Mouse (Mus musculus): ENCODE data around the gene Slco4c1. TPM values are rescaled to one million over a fixed set of nuclear protein-coding genes. Genes with fewer than 3 reads are reported as not detected.

Slco4c1 gene
- not detected in 2 replicates for polyA plus RNA-seq (2012; ENCODE audit: insufficient read depth, low replicate concordance)

GRCm38 (mm10) chr1:96871528-96872360 lies at the start of gene Slco4c1:
Gene Slco4c1 (minus strand): TSS chr1:96872171.
- H3K4me3 ChIP-seq (replicated peaks): peak within 1 kb of the TSS; percentile 89
- H3K36me3 ChIP-seq (replicated peaks; ENCODE audit: low read length): no peaks in the 10 kb centered on the region
- TF ChIP-seq FLI1 (IDR thresholded peaks at IDR 0.05; ENCODE audit: low read length): no peak
- no peak for TF ChIP-seq GATA1 (IDR thresholded peaks at IDR 0.05; ENCODE audit: borderline replicate concordance, low read length)
- peaks cover 10% of the 10 kb centered on the region for H3K4me1 ChIP-seq
- H3K27me3 ChIP-seq (replicated peaks): peaks cover 15% of the 10 kb centered on the region
- H3K9me3 ChIP-seq: no peaks in the 10 kb centered on the region

- Histone ChIP-seq H3K36me3 (replicated peaks; ENCODE audit: low read length) (no peaks in the 10 kb centered on the region), H3K4me1 (no peaks in the 10 kb centered on the region), H3K9me3 (no peaks in the 10 kb centered on the region), H3K4me3 (replicated peaks) (no peak overlapping the region), H3K27me3 (replicated peaks) (no peaks in the 10 kb centered on the region)
- TF ChIP-seq FLI1 (IDR thresholded peaks at IDR 0.05; ENCODE audit: low read length): no peak
- no peak for TF ChIP-seq GATA1 (IDR thresholded peaks at IDR 0.05; ENCODE audit: borderline replicate concordance, low read length)
These were observed 45.4 kb upstream of the Slco4c1 start for GRCm38 (mm10) chr1:96917333-96917732.

- peaks cover 4% of the 10 kb centered on the region; the same call in 1 of the 2 replicates for H3K9me3 ChIP-seq
- no peak overlapping the region for H3K4me3 ChIP-seq (replicated peaks)
- H3K36me3 ChIP-seq (replicated peaks; ENCODE audit: low read length): no peaks in the 10 kb centered on the region
- no peaks in the 10 kb centered on the region for H3K27me3 ChIP-seq (replicated peaks)
- no peak for TF ChIP-seq GATA1 (IDR thresholded peaks at IDR 0.05; ENCODE audit: borderline replicate concordance, low read length)
- no peak for TF ChIP-seq FLI1 (IDR thresholded peaks at IDR 0.05; ENCODE audit: low read length)
- H3K4me1 ChIP-seq: no peaks in the 10 kb centered on the region
These were observed 11.8 kb upstream of the Slco4c1 start for GRCm38 (mm10) chr1:96883788-96884187.

- TF ChIP-seq FLI1 (IDR thresholded peaks at IDR 0.05; ENCODE audit: low read length) (no peak), GATA1 (IDR thresholded peaks at IDR 0.05; ENCODE audit: borderline replicate concordance, low read length) (no peak)
- no peaks in the 10 kb centered on the region for H3K36me3 ChIP-seq (replicated peaks; ENCODE audit: low read length)
- H3K4me3 ChIP-seq (replicated peaks): no peak overlapping the region
- H3K27me3 ChIP-seq (replicated peaks): no peaks in the 10 kb centered on the region
- no peaks in the 10 kb centered on the region for H3K4me1 ChIP-seq
- no peaks in the 10 kb centered on the region for H3K9me3 ChIP-seq
These were observed 6.6 kb upstream of the Slco4c1 start for GRCm38 (mm10) chr1:96878572-96878971.

GRCm38 (mm10) chr1:96876076-96876475 lies 4.1 kb upstream of the Slco4c1 start:
- no peaks in the 10 kb centered on the region for H3K36me3 ChIP-seq (replicated peaks; ENCODE audit: low read length)
- H3K9me3 ChIP-seq: no peaks in the 10 kb centered on the region
- TF ChIP-seq GATA1 (IDR thresholded peaks at IDR 0.05; ENCODE audit: borderline replicate concordance, low read length) (no peak), FLI1 (IDR thresholded peaks at IDR 0.05; ENCODE audit: low read length) (no peak)
- H3K27me3 ChIP-seq (replicated peaks): peaks cover 13% of the 10 kb centered on the region
- peaks cover 10% of the 10 kb centered on the region for H3K4me1 ChIP-seq
- no peak overlapping the region for H3K4me3 ChIP-seq (replicated peaks)

GRCm38 (mm10) chr1:96874636-96875035 lies 2.7 kb upstream of the Slco4c1 start:
- Histone ChIP-seq H3K27me3 (replicated peaks) (peaks cover 15% of the 10 kb centered on the region), H3K9me3 (no peaks in the 10 kb centered on the region), H3K4me3 (replicated peaks) (no peak overlapping the region), H3K4me1 (peaks cover 10% of the 10 kb centered on the region), H3K36me3 (replicated peaks; ENCODE audit: low read length) (no peaks in the 10 kb centered on the region)
- no peak for TF ChIP-seq FLI1 (IDR thresholded peaks at IDR 0.05; ENCODE audit: low read length)
- TF ChIP-seq GATA1 (IDR thresholded peaks at IDR 0.05; ENCODE audit: borderline replicate concordance, low read length): no peak

- peak overlapping the region; percentile 89 for H3K4me3 ChIP-seq (replicated peaks)
- peaks cover 15% of the 10 kb centered on the region for H3K27me3 ChIP-seq (replicated peaks)
- H3K36me3 ChIP-seq (replicated peaks; ENCODE audit: low read length): no peaks in the 10 kb centered on the region
- H3K9me3 ChIP-seq: no peaks in the 10 kb centered on the region
- TF ChIP-seq GATA1 (IDR thresholded peaks at IDR 0.05; ENCODE audit: borderline replicate concordance, low read length) (no peak), FLI1 (IDR thresholded peaks at IDR 0.05; ENCODE audit: low read length) (no peak)
- peaks cover 10% of the 10 kb centered on the region for H3K4me1 ChIP-seq
These were observed 356 bp upstream of the Slco4c1 start for GRCm38 (mm10) chr1:96872361-96872693.

- Histone ChIP-seq H3K36me3 (replicated peaks; ENCODE audit: low read length) (no peaks in the 10 kb centered on the region), H3K9me3 (no peaks in the 10 kb centered on the region), H3K27me3 (replicated peaks) (peaks cover 15% of the 10 kb centered on the region), H3K4me3 (replicated peaks) (no peak overlapping the region), H3K4me1 (peaks cover 10% of the 10 kb centered on the region)
- TF ChIP-seq GATA1 (IDR thresholded peaks at IDR 0.05; ENCODE audit: borderline replicate concordance, low read length) (no peak), FLI1 (IDR thresholded peaks at IDR 0.05; ENCODE audit: low read length) (no peak)
These were observed 1.1 kb downstream of the Slco4c1 start for GRCm38 (mm10) chr1:96870764-96871307.

- Histone ChIP-seq H3K9me3 (no peaks in the 10 kb centered on the region), H3K4me3 (replicated peaks) (no peak overlapping the region), H3K36me3 (replicated peaks; ENCODE audit: low read length) (no peaks in the 10 kb centered on the region), H3K4me1 (peaks cover 10% of the 10 kb centered on the region), H3K27me3 (replicated peaks) (peaks cover 15% of the 10 kb centered on the region)
- TF ChIP-seq FLI1 (IDR thresholded peaks at IDR 0.05; ENCODE audit: low read length) (no peak), GATA1 (IDR thresholded peaks at IDR 0.05; ENCODE audit: borderline replicate concordance, low read length) (no peak)
These were observed 3.2 kb downstream of the Slco4c1 start for GRCm38 (mm10) chr1:96868722-96869121.

- Histone ChIP-seq H3K36me3 (replicated peaks; ENCODE audit: low read length) (no peaks in the 10 kb centered on the region), H3K4me1 (no peaks in the 10 kb centered on the region), H3K9me3 (no peaks in the 10 kb centered on the region), H3K4me3 (replicated peaks) (no peak overlapping the region), H3K27me3 (replicated peaks) (peaks cover 1% of the 10 kb centered on the region)
- TF ChIP-seq FLI1 (IDR thresholded peaks at IDR 0.05; ENCODE audit: low read length) (no peak), GATA1 (IDR thresholded peaks at IDR 0.05; ENCODE audit: borderline replicate concordance, low read length) (no peak)
These were observed 6.0 kb downstream of the Slco4c1 start for GRCm38 (mm10) chr1:96866002-96866401.

Data from megakaryocyte, embryonic 14.5 days (primary cell).